Mouse (Mus musculus): Measurements from ENCODE around the gene Tmem82. TPM values are rescaled to one million over a fixed set of nuclear protein-coding genes. Genes with fewer than 3 reads are reported as not detected.
A peak's percentile ranks its signal among the peaks of the same experiment; 100 is the strongest.

Tmem82 gene
- total RNA-seq (2015): 0.10 and 0.76 TPM in 2 replicates
- 0.46 and 1.6 TPM in 2 replicates for total RNA-seq (2017)

DNA sequence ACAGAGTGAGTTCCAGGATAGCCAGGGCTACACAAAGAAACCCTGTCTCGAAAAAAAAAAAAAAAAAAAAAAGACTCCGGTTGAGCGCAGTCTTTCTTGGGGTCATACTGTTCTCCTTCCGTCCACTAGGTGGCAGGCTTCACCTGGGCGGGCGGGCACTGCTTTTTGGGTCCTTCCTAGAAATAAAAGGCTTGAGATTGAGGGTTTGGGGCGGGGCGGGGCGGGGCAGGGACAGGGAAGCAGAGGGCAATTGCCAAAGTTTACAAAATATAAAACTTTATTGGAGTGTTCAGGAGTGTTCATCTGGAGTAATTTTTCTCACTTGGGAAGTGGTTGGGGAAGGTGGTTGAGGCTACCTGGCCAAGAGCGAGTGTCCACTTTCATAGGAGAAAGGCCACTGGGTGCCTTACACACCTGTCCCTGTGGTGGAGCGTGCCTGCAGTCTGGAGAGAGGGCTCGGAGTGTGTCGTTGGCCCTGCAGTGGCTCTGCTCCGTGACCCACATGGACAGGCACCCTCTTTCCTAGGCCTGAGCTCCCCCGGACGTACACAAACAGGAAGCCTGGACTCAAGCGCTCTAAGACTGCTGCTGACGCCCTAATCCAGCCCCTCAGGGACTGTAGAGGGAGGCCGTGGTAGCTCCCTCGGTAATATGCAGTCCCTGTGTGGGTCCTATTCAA lies at the start of gene Tmem82:
TSS of gene Tmem82 (minus strand) at position 69 of the 679 bp plus-strand sequence.
- peak; percentile 71 for ATAC-seq (replicated peaks; ENCODE audit: poor library complexity)

DNA sequence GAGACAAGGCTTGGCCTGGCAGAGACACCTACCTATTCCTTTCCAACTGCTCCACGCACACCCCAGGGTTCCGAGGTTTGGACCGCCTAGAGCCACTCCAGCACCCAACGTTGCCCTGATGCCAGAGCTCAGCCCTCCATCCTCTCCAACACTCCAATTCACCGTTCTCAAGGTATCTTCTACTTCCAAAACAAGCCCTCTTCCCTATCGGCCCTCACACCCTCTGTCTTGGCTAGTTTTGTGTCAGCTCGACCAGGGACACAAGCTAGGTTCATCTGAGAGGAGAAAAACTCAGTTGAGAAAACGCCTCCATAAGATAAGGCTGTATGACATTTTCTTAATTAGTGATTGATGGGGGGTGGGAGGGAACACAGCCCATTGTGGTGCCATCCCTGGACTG lies 46.4 kb upstream of the Tmem82 start, which contains the start of gene Plekhm2:
TSS of gene Plekhm2 (minus strand) at position 101 of the 400 bp plus-strand sequence.
- no peak for ATAC-seq (replicated peaks; ENCODE audit: poor library complexity)

DNA sequence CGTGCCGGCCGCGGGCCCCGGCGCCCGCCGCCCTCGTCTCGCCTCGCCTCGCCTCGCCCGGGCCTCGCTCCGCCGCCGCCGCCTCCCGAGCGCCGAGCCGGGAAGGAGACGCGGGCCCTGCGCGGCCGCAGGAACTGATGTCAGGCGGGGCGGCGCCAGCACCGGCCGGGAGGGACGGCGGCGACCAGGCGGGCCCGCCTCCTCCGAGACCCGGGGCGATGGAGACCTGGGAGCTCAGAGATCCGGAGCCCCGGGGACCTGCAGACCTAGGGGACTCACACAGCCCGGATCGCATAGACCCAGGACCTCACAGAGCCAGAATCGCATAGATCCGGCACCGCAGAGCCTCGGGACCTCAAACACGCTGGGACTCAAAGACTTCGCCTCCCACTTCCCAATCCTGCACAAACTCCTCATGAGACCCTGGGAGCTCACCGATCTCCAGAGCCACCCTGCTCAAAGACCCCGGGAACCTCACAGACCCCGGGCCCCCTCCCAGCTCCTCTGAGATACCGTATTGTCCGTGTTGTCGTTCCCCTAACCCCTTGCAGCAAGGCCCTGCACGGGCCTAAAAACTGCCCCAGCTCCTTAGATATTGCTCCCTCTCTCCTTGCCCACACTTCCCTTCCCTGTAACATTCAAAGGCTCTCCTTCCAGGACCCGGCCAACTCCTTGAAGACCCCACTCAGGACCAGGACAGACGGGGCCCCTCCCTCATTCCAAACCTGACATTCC lies 45.7 kb upstream of the Tmem82 start:
- ATAC-seq (replicated peaks; ENCODE audit: poor library complexity): peak; percentile 85

DNA sequence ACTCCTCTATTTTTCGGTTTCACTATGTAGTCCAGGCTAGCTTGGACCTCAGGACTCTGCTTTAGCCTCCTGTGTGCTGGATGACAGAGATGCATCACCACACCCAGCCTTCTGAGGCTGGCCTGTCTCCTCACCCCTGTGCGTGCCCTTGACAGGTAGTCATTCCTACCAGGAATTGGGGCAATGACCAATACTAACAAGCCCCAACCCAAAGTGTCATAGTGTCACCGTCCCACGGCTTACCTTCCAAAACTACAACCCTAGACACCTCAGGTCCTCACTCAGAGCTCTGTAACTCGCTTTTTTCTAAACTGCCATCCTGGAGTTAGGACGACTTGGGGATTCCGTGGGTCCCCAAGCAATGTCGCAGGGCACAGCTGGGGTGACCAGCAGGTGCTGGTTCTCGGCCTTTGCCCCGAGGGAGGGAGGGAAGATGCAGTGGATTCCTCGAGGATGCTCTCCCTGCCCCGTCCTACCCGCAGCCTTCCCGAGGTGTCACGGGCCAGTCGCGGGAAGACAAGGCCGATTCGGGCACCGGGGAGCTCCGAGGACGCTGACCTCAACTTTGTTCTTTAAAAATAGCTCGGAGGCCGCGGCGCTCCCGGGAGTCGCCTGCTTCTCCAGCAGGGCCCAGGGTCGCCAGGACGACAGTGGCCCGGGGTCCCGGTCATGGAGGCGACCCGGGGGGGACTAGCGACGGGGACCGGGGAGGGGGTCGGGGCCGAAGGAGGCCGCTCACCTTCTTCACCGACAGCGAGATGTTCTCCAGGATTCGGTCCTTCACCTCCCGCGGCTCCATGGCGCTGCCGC lies 44.9 kb upstream of the Tmem82 start:
- peak; percentile 12; the same call in 1 of the 2 replicates for ATAC-seq (replicated peaks; ENCODE audit: poor library complexity)

DNA sequence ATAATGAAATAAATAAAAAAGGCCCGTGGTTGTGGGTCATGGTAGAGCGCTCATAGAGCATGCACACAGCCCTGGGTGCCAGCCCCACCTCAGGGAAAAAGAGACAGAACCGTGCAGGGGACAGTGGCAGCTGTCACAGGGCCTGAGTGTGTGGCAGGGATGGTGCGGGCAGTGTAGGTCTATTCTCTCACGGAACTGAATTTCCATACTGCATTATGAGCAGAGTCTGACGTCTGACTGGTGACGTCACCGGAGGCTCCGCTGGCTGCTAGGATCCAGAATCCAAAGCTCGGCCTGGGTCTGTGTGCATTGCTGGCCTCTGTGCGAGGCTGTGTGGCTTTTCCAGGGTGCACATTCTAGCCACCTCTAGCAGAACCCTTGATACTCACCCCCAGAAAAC lies 42.5 kb upstream of the Tmem82 start:
- ATAC-seq (replicated peaks; ENCODE audit: poor library complexity): no peak

DNA sequence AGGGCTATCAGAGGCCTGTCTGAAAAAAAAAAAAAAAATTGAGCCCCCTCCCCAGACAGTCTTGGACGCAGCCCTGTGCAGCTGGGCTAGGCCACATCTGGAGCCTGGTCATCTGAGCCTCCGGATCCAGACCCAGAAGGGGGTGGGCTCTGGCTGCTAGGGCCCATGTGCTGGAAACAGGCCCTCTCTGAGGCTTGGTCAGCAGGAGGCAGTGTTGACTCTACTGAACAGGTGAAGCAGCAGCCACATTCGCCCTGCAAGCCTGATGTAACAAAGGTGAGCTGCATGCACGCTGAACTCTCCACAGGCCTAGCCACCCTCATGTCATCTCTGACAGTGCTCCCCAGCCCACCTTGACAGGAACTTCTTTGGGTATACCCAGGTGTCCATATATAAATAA lies 41.3 kb upstream of the Tmem82 start:
- ATAC-seq (replicated peaks; ENCODE audit: poor library complexity): no peak

DNA sequence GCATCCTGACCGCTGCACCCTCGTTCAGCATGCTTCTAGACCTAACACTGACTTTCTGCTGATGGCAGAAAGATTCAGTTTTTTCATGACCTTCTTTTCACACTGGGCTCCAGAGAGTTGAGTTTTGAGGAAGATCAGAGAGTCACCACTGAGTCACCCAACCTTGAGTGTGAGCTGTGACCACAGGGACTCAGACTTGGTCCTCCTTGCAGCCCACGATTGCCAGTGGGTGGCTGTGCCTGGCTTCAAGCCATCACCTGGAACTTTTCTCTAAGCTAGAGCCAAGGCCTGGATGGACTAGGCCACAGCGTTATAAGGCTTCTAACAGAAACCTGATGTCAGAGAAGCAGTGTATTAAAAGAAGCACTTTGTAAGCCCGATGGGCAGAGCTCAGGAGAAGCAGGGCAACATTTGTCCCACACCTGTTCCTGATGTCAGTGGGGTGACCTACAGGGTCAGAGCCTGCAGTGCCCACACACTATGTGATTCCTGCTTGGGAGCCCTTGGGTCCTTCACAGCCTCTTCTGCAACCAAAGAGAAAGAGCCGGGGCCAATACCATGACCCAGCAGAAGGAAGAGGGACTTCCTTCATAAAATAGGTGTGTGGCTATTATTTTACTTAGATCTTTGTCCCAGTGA lies 40.5 kb upstream of the Tmem82 start:
- no peak for ATAC-seq (replicated peaks; ENCODE audit: poor library complexity)

DNA sequence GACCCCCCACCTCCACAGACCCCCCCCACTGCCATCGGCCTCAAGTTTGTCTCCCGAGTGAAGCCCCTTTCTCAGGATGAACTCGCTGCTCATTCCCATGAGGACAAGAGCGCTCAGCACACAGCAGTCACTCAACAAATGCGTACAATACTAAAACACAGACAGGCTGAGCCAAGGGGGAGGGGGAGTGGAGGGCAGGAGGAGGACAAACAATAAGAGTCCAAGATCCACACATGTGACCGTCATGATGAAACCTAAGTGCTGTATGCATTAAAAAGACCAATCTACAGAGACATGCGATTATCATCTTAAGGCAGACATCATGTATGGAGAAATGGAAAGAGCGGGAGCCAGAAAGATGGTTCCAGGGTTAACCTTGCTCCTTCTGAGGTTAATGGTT lies 38.5 kb upstream of the Tmem82 start:
- no peak for ATAC-seq (replicated peaks; ENCODE audit: poor library complexity)

DNA sequence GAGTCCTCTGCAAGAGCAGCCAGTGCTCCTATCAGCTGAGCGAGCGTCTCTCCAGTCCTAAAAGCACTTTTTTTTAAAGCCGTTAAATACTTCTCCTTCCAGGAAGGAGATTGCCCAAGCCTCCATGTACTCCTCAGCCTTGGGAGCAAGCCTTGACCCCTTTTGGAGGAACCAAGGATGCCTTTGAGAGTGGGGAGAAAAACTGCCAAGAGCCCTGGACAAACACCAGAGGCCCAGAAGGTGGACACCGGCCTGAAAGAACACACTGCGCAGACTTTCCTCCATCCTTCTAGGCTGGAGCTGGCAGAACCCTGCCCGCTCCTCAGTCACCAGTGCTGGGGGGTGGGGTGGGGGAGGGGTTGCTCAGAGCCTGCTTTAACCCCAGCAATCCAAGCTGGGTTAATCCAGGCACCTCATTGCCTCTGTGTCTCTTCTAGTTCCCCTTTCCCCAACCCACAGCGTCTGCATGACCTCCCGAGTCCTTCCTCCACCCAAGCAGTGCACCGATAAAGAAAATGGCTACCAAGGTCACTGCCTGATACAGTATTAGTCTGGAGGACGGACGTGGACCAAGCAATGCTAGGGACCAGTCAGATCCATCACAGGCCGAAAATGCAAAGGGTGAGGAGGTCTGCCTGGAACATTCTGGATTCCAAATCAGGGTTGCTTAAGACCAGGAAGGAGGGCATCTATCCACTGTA lies 37.6 kb upstream of the Tmem82 start:
- ATAC-seq (replicated peaks; ENCODE audit: poor library complexity): peak; percentile 90

DNA sequence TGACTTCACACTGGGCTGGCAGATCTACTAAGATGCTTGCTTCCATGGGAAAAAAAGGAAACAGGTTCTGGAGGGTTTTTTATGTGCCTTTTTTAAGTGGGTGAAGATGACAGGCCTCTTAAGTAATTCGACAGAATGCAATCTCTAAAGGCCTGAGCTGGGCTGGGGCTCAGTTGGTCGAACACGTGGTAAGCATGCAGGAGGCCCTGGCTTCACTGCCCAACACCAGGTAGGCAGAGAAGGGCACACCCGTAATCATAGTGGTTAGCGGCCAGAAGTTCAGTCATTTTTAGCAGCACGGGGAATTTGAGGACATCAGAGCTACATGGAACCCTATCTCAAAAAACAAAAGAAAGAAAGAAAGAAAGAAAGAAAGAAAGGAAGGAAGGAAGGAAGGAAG lies 36.1 kb upstream of the Tmem82 start:
- no peak for ATAC-seq (replicated peaks; ENCODE audit: poor library complexity)

DNA sequence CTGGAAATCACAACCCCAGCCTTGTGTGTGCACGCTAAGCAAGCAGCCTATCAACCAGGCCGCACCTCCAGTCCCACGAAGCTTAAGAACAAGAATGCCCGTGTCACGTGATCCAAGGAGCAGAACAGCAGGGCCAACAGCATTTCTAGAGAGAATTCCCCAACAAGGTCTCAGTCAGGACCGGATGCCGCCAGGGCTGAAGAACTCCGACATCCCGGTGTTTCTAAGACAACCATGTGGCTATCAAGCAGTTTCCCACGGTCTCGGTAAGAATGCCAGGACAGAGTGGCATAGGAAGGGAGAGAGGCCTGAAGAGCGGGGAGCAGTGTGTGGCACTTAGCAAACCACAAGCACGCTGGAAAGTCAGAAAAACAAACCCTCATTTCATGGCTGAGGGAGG lies 35.4 kb upstream of the Tmem82 start:
- ATAC-seq (replicated peaks; ENCODE audit: poor library complexity): no peak

DNA sequence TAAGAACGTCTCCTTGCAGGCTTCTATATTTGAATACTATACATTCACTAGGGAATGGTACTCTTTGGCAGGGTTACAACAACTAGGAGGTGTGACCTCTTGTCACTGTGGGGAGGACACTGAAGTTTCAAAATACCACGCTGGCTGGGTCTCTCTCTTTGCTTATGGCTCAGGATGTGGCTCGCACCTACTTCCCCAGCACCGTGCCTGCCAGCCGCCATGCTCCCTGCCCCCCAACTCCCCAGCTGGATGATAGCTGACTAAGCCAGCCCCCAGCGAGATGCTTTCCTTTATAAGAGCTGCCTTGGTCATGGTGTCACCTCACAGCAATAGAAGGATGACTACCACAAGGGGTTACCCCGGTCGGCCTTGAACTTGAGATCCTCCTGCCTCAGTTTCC lies 34.6 kb upstream of the Tmem82 start:
- ATAC-seq (replicated peaks; ENCODE audit: poor library complexity): peak; percentile 41

DNA sequence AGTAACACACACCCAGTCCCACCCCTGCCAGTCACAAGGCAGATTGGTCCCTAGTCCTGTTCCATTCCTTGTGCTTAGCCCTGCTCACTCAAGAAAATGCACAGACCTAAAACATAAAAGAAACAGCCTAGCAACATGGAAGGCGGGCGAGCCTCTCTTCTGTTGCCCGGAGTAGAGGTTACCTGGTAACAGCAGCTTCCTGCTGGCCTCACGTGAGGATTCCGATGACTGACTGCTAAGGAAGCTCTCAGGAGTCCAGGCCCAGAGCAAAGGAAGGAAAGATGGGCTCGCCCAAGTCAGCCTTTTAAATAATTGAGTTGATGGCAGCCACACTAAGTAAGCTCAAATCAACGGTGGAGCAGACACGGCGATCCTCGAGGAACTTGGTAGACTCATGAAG lies 33.5 kb upstream of the Tmem82 start:
- ATAC-seq (replicated peaks; ENCODE audit: poor library complexity): no peak

DNA sequence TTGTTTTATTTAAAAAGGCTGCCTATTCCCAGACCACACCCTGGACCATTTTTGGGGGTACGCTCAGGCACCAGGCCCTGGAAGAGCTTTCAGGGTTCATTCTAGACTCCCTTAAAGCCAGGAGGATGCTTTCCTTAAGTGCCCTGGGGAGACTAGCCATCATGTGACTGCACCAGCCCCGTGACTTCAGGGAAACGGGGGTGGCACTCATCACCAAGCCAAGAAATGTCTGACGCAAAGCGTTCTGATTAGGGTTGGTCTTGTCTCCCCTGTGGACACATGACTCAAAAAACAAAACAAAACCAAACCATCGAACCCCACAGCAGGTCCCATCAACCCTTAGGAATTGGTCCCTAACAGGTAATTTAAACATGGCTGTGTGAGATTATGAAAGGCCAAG lies 32.9 kb upstream of the Tmem82 start:
- no peak for ATAC-seq (replicated peaks; ENCODE audit: poor library complexity)

DNA sequence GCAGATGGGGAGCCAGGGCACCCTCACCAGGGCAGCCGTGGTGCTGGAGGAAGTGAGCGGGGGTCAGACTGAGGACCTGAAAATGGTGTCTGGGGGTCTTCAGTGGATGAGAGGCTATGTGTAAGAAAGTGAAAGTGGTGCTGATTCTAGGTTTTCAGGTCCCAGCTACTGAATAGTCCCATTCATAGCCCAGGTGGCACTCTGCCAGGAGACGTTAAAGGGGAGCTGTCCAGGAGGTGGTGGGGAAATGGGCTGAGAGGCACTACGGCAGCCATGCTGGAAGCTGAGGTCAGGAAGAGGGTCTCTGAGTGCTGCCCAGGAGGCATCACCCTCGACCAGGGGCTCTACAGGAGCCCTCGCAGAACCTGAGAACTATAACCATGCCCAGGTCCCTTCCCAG lies 30.8 kb upstream of the Tmem82 start:
- ATAC-seq (replicated peaks; ENCODE audit: poor library complexity): no peak

DNA sequence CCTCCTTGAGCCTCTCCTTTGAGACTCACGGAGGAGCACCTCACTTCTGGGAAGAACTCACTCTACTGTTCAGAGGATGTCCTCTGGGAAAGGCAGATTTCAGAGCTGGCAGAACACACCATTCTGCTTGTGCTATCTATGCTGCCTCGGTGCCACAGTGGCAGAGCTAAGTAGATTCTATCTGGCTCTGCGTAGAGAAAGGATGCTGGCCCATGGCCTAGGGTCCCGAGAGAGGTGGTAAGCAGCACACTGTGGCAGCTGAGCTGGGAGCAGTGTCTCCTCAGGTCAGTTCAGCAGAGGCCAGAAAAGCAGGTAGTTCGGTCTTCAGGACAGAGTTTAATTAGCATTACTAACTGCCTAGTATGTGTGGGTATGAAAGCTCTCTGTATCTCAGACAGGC lies 29.8 kb upstream of the Tmem82 start:
- no peak for ATAC-seq (replicated peaks; ENCODE audit: poor library complexity)

DNA sequence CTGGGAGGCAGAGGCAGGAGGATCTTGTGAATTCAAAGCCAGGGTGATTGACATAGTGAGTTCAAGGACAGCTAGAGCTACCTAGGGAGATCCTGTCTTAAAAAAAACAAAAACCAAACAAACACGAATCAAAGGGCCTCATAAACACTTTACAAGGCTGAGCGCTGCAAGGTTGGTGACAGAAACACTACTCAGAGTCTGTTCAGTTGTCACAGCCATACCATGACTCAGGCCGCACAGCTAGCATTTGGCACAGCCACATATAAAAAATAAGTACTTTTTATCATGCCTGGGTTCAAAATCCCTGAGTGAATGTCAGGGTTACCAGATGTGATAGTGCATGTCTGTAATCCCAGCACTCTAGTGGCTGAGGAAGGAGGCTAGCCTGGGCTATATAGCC lies 28.8 kb upstream of the Tmem82 start:
- no peak for ATAC-seq (replicated peaks; ENCODE audit: poor library complexity)

DNA sequence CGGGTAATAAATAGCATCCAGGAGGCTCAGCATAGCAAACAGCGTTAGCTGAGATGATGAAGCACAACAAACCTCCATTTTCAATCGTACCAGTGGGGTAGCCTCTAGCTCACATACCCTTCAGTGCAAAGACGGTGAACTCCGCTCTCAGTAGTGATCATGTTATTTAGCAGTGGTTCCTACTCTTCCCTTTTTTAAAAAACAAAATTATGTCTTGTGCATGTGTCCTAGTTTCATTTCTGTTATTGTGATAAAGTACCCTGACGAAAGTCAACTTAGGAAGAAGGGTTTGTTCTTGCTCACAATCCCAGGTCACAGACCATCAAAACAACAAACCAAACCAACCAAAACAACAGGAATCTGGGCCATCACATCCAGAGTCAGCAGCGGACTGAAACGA lies 27.6 kb upstream of the Tmem82 start:
- no peak; the same call in 1 of the 2 replicates for ATAC-seq (replicated peaks; ENCODE audit: poor library complexity)

DNA sequence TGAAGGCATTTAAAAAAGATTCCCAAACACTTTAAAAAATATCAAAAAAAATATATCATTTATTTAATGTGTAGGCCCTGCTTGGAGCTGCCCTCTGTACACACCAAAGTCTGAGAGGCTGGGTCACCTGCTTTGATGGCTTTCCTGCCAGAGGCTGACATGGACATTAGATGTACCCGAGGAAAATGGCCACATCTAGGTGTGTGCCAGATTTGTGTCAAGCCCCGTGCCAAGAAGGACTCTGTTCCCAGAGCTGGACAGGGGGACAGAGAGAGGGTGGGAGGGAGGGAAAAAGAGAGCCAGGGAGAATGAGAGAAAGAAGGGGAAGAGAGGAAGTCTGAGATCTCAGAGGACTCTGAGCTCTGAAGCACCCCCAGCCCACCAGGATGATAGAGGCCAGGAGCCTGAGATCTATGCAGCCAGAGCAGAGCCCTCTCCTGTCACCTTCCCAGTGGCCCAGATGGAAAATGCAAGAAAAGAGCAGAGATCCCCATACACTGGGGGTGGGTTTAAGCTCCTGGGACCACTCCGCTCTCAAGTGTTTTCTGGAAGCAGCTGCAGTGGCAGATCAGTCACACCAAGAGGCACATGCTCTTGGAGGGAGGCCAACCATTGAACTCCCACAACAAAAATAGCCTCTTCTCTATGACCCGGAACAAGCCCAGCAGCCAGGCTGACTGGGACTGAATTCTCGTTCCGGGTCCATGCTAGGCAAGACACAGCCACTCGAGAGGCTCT lies 24.9 kb upstream of the Tmem82 start:
- ATAC-seq (replicated peaks; ENCODE audit: poor library complexity): no peak
